15 mouse cellular contexts compared by ENCODE assay signal in genomic region chr7:66028766-66029512, GRCm38 (mm10). TPM values are rescaled to one million over a fixed set of nuclear protein-coding genes. Genes with fewer than 3 reads are reported as not detected.
DNase-seq lines count a peak whose midpoint lies in the region; ATAC-seq and TF ChIP-seq lines count a peak whose summit lies in the region.
"Had no signal": no experiment of that assay in that cellular context is flagged by ENCODE, and none has a peak within 500 bp of the region (broad histone marks: within the 10 kb centered on the region; RNA-seq: fewer than 3 reads in every experiment).

No protein-coding gene starts in this region.

- H3K27ac ChIP-seq in cerebellum, adult 2 months (ENCODE audit: insufficient read depth, low read length): no peak overlapping the region
- no peak overlapping the region for H3K27ac ChIP-seq in hindbrain, embryonic 15.5 days (replicated peaks)
- no peak overlapping the region for H3K27ac ChIP-seq in hindbrain, embryonic 13.5 days
- H3K27ac ChIP-seq in lung, postnatal 0 days (ENCODE audit: low read length): no peak overlapping the region
- H3K27ac ChIP-seq: intestine, embryonic 15.5 days had no signal

- no peaks in the 10 kb centered on the region for H3K36me3 ChIP-seq in hindbrain, embryonic 15.5 days
- H3K36me3 ChIP-seq in hindbrain, embryonic 13.5 days: no peaks in the 10 kb centered on the region
- H3K36me3 ChIP-seq in lung, postnatal 0 days (ENCODE audit: insufficient read depth, low read length): no peaks in the 10 kb centered on the region
- H3K36me3 ChIP-seq: intestine, embryonic 15.5 days had no signal

- no peaks in the 10 kb centered on the region for H3K9me3 ChIP-seq in hindbrain, embryonic 15.5 days
- no peaks in the 10 kb centered on the region for H3K9me3 ChIP-seq in hindbrain, embryonic 13.5 days
- H3K9me3 ChIP-seq in lung, postnatal 0 days (ENCODE audit: low read length): no peaks in the 10 kb centered on the region
- H3K9me3 ChIP-seq: intestine, embryonic 15.5 days had no signal

- H3K27me3 ChIP-seq in cerebellum, adult 2 months (ENCODE audit: control insufficient read depth, insufficient read depth, low read length): no peaks in the 10 kb centered on the region
- H3K27me3 ChIP-seq in hindbrain, embryonic 15.5 days: no peaks in the 10 kb centered on the region
- H3K27me3 ChIP-seq in hindbrain, embryonic 13.5 days: no peaks in the 10 kb centered on the region
- H3K27me3 ChIP-seq in lung, postnatal 0 days (replicated peaks; ENCODE audit: insufficient read depth, low read length): no peaks in the 10 kb centered on the region
- H3K27me3 ChIP-seq: intestine, embryonic 15.5 days had no signal

- no peak for TF ChIP-seq EP300 in lung, postnatal 0 days (IDR thresholded peaks at IDR 0.05)

- H3K4me1 ChIP-seq in cerebellum, adult 2 months (ENCODE audit: control insufficient read depth, insufficient read depth, low read length): peaks cover 8% of the 10 kb centered on the region
- no peaks in the 10 kb centered on the region for H3K4me1 ChIP-seq in hindbrain, embryonic 15.5 days (replicated peaks)
- peaks cover 6% of the 10 kb centered on the region; the same call in 1 of the 2 replicates for H3K4me1 ChIP-seq in hindbrain, embryonic 13.5 days (replicated peaks)
- H3K4me1 ChIP-seq in lung, postnatal 0 days (ENCODE audit: insufficient read depth, low read depth, low read length): no peaks in the 10 kb centered on the region
- H3K4me1 ChIP-seq: intestine, embryonic 15.5 days had no signal

- WGBS in cerebellum, adult 2 months: 46% methylated on average over 6 of the region's 6 CpGs
- 51% methylated on average over 6 of the region's 6 CpGs for WGBS in hindbrain, embryonic 15.5 days
- 57% methylated on average over 6 of the region's 6 CpGs for WGBS in hindbrain, embryonic 13.5 days
- WGBS in lung, postnatal 0 days: 62% methylated on average over 6 of the region's 6 CpGs

- ATAC-seq in hindbrain, embryonic 15.5 days (ENCODE audit: low FRiP score, low read depth): 0 out of 2 replicates have a peak, but pooled peaks have one; percentile 38
- no peak for ATAC-seq in hindbrain, embryonic 13.5 days (ENCODE audit: low FRiP score)
- peak; percentile 14; the same call in 1 of the 2 replicates for ATAC-seq in lung, postnatal 0 days
- ATAC-seq: intestine, embryonic 15.5 days had no signal

- no peak for TF ChIP-seq CTCF in cerebellum, adult 2 months (IDR thresholded peaks at IDR 0.05; ENCODE audit: borderline replicate concordance, insufficient read depth, low read depth, low read length)
- no peak for TF ChIP-seq CTCF in lung, postnatal 0 days (IDR thresholded peaks at IDR 0.05)

- H3K9ac ChIP-seq in hindbrain, embryonic 15.5 days: no peak overlapping the region
- no peak overlapping the region for H3K9ac ChIP-seq in hindbrain, embryonic 13.5 days
- no peak overlapping the region for H3K9ac ChIP-seq in lung, postnatal 0 days (replicated peaks; ENCODE audit: low read depth)
- H3K9ac ChIP-seq: intestine, embryonic 15.5 days had no signal

- peak; percentile 42 to 43 for DNase-seq in cerebellum, postnatal 10 days
- DNase-seq in cerebellum, adult 2 months: no peak
- peak; percentile 55 for DNase-seq in brain, adult 2 months (ENCODE audit: low read depth, low spot score)
- no peak for DNase-seq in lung, postnatal 0 days (ENCODE audit: low spot score)
- no peak for DNase-seq in kidney, adult 18-20 months
- DNase-seq in spleen, adult 12 weeks (ENCODE audit: low spot score): no peak
- DNase-seq: cerebellum, postnatal 25 days; thymus, postnatal 36 days had no signal

- no peak overlapping the region for H3K4me3 ChIP-seq in cerebellum, adult 2 months (replicated peaks; ENCODE audit: insufficient read depth, low read depth, low read length)
- no peak overlapping the region for H3K4me3 ChIP-seq in hindbrain, embryonic 15.5 days
- no peak overlapping the region for H3K4me3 ChIP-seq in hindbrain, embryonic 13.5 days
- no peak overlapping the region for H3K4me3 ChIP-seq in lung, postnatal 0 days (ENCODE audit: low read depth, low read length)
- H3K4me3 ChIP-seq: intestine, embryonic 15.5 days had no signal

- TF ChIP-seq POLR2A in cerebellum, adult 2 months (IDR thresholded peaks at IDR 0.05; ENCODE audit: borderline replicate concordance, insufficient read depth, low read length): no peak

- no peak overlapping the region for H3K4me2 ChIP-seq in hindbrain, embryonic 15.5 days
- no peak overlapping the region for H3K4me2 ChIP-seq in hindbrain, embryonic 13.5 days
- no peak overlapping the region for H3K4me2 ChIP-seq in lung, postnatal 0 days (replicated peaks; ENCODE audit: low read depth, low read length)
- H3K4me2 ChIP-seq: intestine, embryonic 15.5 days had no signal

RNA-seq across cellular contexts. Expression of gene Gm45213, which starts 14.5 kb away (rescaled TPM):
- not detected in 2 replicates for polyA plus RNA-seq in cerebellum, adult 2 months (2012; rRNA removed)
- not detected in 2 replicates for polyA plus RNA-seq in hindbrain, embryonic 15.5 days (2015; fragmentation: Nextera tagmentation; extraction: Ambion mirVana)
- not detected in 2 replicates for polyA plus RNA-seq in hindbrain, embryonic 13.5 days (2015; fragmentation: Nextera tagmentation; extraction: Ambion mirVana)
- polyA plus RNA-seq in lung, postnatal 0 days (2015; fragmentation: Nextera tagmentation; extraction: Ambion mirVana): not detected in 2 replicates
- polyA plus RNA-seq: heart, embryonic 16.5 days; intestine, embryonic 15.5 days; large intestine, adult 2 months; liver, adult 2 months; stomach, embryonic 14.5 days had no signal

RNA-seq across cellular contexts. Expression of gene Snrpa1, which starts 29.9 kb away (rescaled TPM):
- polyA plus RNA-seq in cerebellum, adult 2 months (2012; rRNA removed): 43.8 and 45.9 TPM in 2 replicates
- 118 and 127 TPM in 2 replicates for polyA plus RNA-seq in hindbrain, embryonic 15.5 days (2015; fragmentation: Nextera tagmentation; extraction: Ambion mirVana)
- polyA plus RNA-seq in hindbrain, embryonic 13.5 days (2015; fragmentation: Nextera tagmentation; extraction: Ambion mirVana): 145 and 149 TPM in 2 replicates
- polyA plus RNA-seq in lung, postnatal 0 days (2015; fragmentation: Nextera tagmentation; extraction: Ambion mirVana): 58.0 and 59.1 TPM in 2 replicates

RNA-seq across cellular contexts. Expression of gene Selenos, which starts 50.5 kb away (rescaled TPM):
- 113 and 123 TPM in 2 replicates for polyA plus RNA-seq in cerebellum, adult 2 months (2012; rRNA removed)
- 86.5 and 90.7 TPM in 2 replicates for polyA plus RNA-seq in hindbrain, embryonic 15.5 days (2015; fragmentation: Nextera tagmentation; extraction: Ambion mirVana)
- polyA plus RNA-seq in hindbrain, embryonic 13.5 days (2015; fragmentation: Nextera tagmentation; extraction: Ambion mirVana): 84.5 and 87.0 TPM in 2 replicates
- 164 and 167 TPM in 2 replicates for polyA plus RNA-seq in lung, postnatal 0 days (2015; fragmentation: Nextera tagmentation; extraction: Ambion mirVana)

Comparison
In these comparisons a context has a peak if more than half of its experiments do, and no peak if none do; other contexts are left out.
1. DNase-seq: peak in cerebellum, postnatal 10 days (2 of 2) and brain, adult 2 months (single experiment); none in cerebellum, adult 2 months (0 of 2), lung, postnatal 0 days (single experiment), kidney, adult 18-20 months (single experiment) and spleen, adult 12 weeks (single experiment).